Comparison of ENCODE assay signal across 21 mouse cellular contexts in genomic region chr9:66383417-66383816, GRCm38 (mm10). TPM values are rescaled to one million over a fixed set of nuclear protein-coding genes. Genes with fewer than 3 reads are reported as not detected.
DNase-seq lines count a peak whose midpoint lies in the region; ATAC-seq lines count a peak whose summit lies in the region.
"Had no signal": no experiment of that assay in that cellular context is flagged by ENCODE, and none has a peak within 500 bp of the region (broad histone marks: within the 10 kb centered on the region; RNA-seq: fewer than 3 reads in every experiment).

No protein-coding gene starts in this region.

- H3K27me3 ChIP-seq in embryonic facial prominence, embryonic 10.5 days (replicated peaks; ENCODE audit: low read depth, poor library complexity, severe bottlenecking): no peaks in the 10 kb centered on the region
- no peaks in the 10 kb centered on the region for H3K27me3 ChIP-seq in forebrain, embryonic 13.5 days
- H3K27me3 ChIP-seq: CH12.LX, Patski had no signal

- H3K9ac ChIP-seq in forebrain, embryonic 13.5 days: no peak overlapping the region

- H3K4me1 ChIP-seq in embryonic facial prominence, embryonic 10.5 days: no peaks in the 10 kb centered on the region
- no peaks in the 10 kb centered on the region for H3K4me1 ChIP-seq in forebrain, embryonic 13.5 days

- H3K4me2 ChIP-seq in forebrain, embryonic 13.5 days: no peak overlapping the region

- peak; percentile 55 for ATAC-seq in granulocyte monocyte progenitor cell, adult 5-6 weeks (replicated peaks; ENCODE audit: poor library complexity, severe bottlenecking)
- ATAC-seq in megakaryocyte, adult 5-6 weeks (ENCODE audit: poor library complexity, severe bottlenecking): peak; percentile 56
- peak; percentile 37; the same call in 1 of the 2 replicates for ATAC-seq in megakaryocyte progenitor cell, adult 5-6 weeks (replicated peaks; ENCODE audit: poor library complexity)
- ATAC-seq in forebrain, embryonic 13.5 days: no peak
- ATAC-seq: activated CD4-positive, CD25-positive, alpha-beta regulatory T cell, adult 4 months; CD4-positive, CD25-positive, alpha-beta regulatory T cell, adult 4 months; Patski had no signal

- peaks cover 41% of the 10 kb centered on the region for H3K36me3 ChIP-seq in embryonic facial prominence, embryonic 10.5 days (replicated peaks)
- H3K36me3 ChIP-seq in forebrain, embryonic 13.5 days (ENCODE audit: poor library complexity, severe bottlenecking): peaks cover 19% of the 10 kb centered on the region

- H3K4me3 ChIP-seq in embryonic facial prominence, embryonic 10.5 days: no peak overlapping the region
- H3K4me3 ChIP-seq in forebrain, embryonic 13.5 days: no peak overlapping the region

- no peak overlapping the region for H3K27ac ChIP-seq in embryonic facial prominence, embryonic 10.5 days (replicated peaks)
- no peak overlapping the region for H3K27ac ChIP-seq in forebrain, embryonic 13.5 days

- no peaks in the 10 kb centered on the region for H3K9me3 ChIP-seq in embryonic facial prominence, embryonic 10.5 days
- H3K9me3 ChIP-seq in forebrain, embryonic 13.5 days (replicated peaks): no peaks in the 10 kb centered on the region
- H3K9me3 ChIP-seq: G1E had no signal

- no peak for DNase-seq in embryonic facial prominence, embryonic 10.5 days (ENCODE audit: low spot score)
- no peak for DNase-seq in heart, adult 9 months (ENCODE audit: low spot score in 2 of 2)
- DNase-seq: adrenal gland, adult 2 months; adrenal gland, adult 8-10 months; adrenal gland, postnatal 10 days; adrenal gland, postnatal 14 days; adrenal gland, postnatal 25 days; adrenal gland, postnatal 36 days; B cell, adult 2 months; cerebellum, adult 11 months; cerebellum, adult 11-12 months; cerebellum, adult 18-20 months had no signal

- WGBS in embryonic facial prominence, embryonic 10.5 days: 93% methylated on average over 3 of the region's 3 CpGs
- 96% methylated on average over 3 of the region's 3 CpGs for WGBS in forebrain, embryonic 13.5 days

RNA-seq across cellular contexts. Expression of gene Herc1, which starts 33.2 kb away (rescaled TPM):
- total RNA-seq in granulocyte monocyte progenitor cell, adult 5-6 weeks (2014; fragmentation: Nextera tagmentation): 37.7 and 48.6 TPM in 2 replicates
- 51.1 and 58.0 TPM in 2 replicates for total RNA-seq in granulocyte monocyte progenitor cell, adult 5-6 weeks (2017)
- total RNA-seq in megakaryocyte, adult 5-6 weeks (2015): 38.5 and 42.3 TPM in 2 replicates
- total RNA-seq in megakaryocyte, adult 5-6 weeks (2017): 71.7 and 82.0 TPM in 2 replicates
- 33.4 and 39.9 TPM in 2 replicates for total RNA-seq in megakaryocyte progenitor cell, adult 5-6 weeks (2015)
- 41.7 and 60.1 TPM in 2 replicates for total RNA-seq in megakaryocyte progenitor cell, adult 5-6 weeks (2017)
- 25.7 and 27.2 TPM in 2 replicates for polyA plus RNA-seq in embryonic facial prominence, embryonic 10.5 days (2016; fragmentation: Nextera tagmentation; extraction: Ambion mirVana)
- polyA plus RNA-seq in forebrain, embryonic 13.5 days (2015; fragmentation: Nextera tagmentation; extraction: Ambion mirVana): 43.1 and 47.2 TPM in 2 replicates
